23 mouse cellular contexts compared by ENCODE assay signal in genomic region chr14:46783327-46783926, GRCm38 (mm10). TPM values are rescaled to one million over a fixed set of nuclear protein-coding genes. Genes with fewer than 3 reads are reported as not detected.
DNase-seq lines count a peak whose midpoint lies in the region; ATAC-seq and TF ChIP-seq lines count a peak whose summit lies in the region.
"Had no signal": no experiment of that assay in that cellular context is flagged by ENCODE, and none has a peak within 500 bp of the region (broad histone marks: within the 10 kb centered on the region; RNA-seq: fewer than 3 reads in every experiment).

No protein-coding gene starts in this region.

- WGBS in stomach, postnatal 0 days: 78% methylated on average over 10 of the region's 10 CpGs

- H3K9ac ChIP-seq in CH12.LX (ENCODE audit: insufficient read depth, low read depth): peak overlapping the region; percentile 19
- no peak overlapping the region for H3K9ac ChIP-seq in stomach, postnatal 0 days (ENCODE audit: low read length)
- H3K9ac ChIP-seq: embryonic facial prominence, embryonic 13.5 days; embryonic facial prominence, embryonic 15.5 days; forebrain, embryonic 12.5 days had no signal

- H3K27me3 ChIP-seq in CH12.LX (replicated peaks): no peaks in the 10 kb centered on the region
- no peaks in the 10 kb centered on the region for H3K27me3 ChIP-seq in stomach, postnatal 0 days (ENCODE audit: control insufficient read depth, insufficient read depth, low read length)
- H3K27me3 ChIP-seq: embryonic facial prominence, embryonic 13.5 days; embryonic facial prominence, embryonic 15.5 days; forebrain, embryonic 12.5 days; Patski had no signal

- H3K4me2 ChIP-seq in CH12.LX (ENCODE audit: insufficient read depth, low read depth, poor library complexity, severe bottlenecking): peak overlapping the region; percentile 92
- H3K4me2 ChIP-seq in stomach, postnatal 0 days (replicated peaks; ENCODE audit: low read depth): no peak overlapping the region
- H3K4me2 ChIP-seq: embryonic facial prominence, embryonic 13.5 days; embryonic facial prominence, embryonic 15.5 days; forebrain, embryonic 12.5 days had no signal

- no peak overlapping the region for H3K4me3 ChIP-seq in CH12.LX (replicated peaks in 1 of 3; ENCODE audit: low read depth in 2 of 3, low read length in 2 of 3, poor library complexity in 1 of 3)
- H3K4me3 ChIP-seq in stomach, postnatal 0 days (ENCODE audit: low read depth, low read length): no peak overlapping the region
- H3K4me3 ChIP-seq: embryonic facial prominence, embryonic 13.5 days; embryonic facial prominence, embryonic 15.5 days; erythroblast, embryonic 14.5 days; forebrain, embryonic 10.5 days; forebrain, embryonic 12.5 days had no signal

- no peak; the same call in 1 of the 2 replicates for TF ChIP-seq EP300 in CH12.LX (IDR thresholded peaks at IDR 0.05; ENCODE audit: low read length)
- no peak for TF ChIP-seq EP300 in stomach, postnatal 0 days (optimal IDR thresholded peaks at IDR 0.05)

- peak overlapping the region; percentile 68 for H3K27ac ChIP-seq in CH12.LX (ENCODE audit: insufficient read depth, low read depth)
- H3K27ac ChIP-seq in stomach, postnatal 0 days (replicated peaks): no peak overlapping the region
- H3K27ac ChIP-seq: embryonic facial prominence, embryonic 13.5 days; embryonic facial prominence, embryonic 15.5 days; forebrain, embryonic 10.5 days; forebrain, embryonic 12.5 days had no signal

- H3K36me3 ChIP-seq in CH12.LX (replicated peaks in 1 of 2; ENCODE audit: control insufficient read depth in 1 of 2, insufficient read depth in 1 of 2, low read length in 1 of 2): peaks cover 24 to 60% of the 10 kb centered on the region in 2 experiments
- peaks cover 10% of the 10 kb centered on the region for H3K36me3 ChIP-seq in stomach, postnatal 0 days (ENCODE audit: control insufficient read depth, insufficient read depth, low read length)

- H3K79me2 ChIP-seq in CH12.LX (replicated peaks; ENCODE audit: control insufficient read depth, extremely low read depth, insufficient read depth, poor library complexity, severe bottlenecking): peaks cover 70% of the 10 kb centered on the region

- no peak for TF ChIP-seq RAD21 in CH12.LX (IDR thresholded peaks at IDR 0.05; ENCODE audit: low read depth, low read length)

- peaks cover 25% of the 10 kb centered on the region for H3K9me3 ChIP-seq in CH12.LX (replicated peaks; ENCODE audit: low read length)
- no peaks in the 10 kb centered on the region for H3K9me3 ChIP-seq in stomach, postnatal 0 days (ENCODE audit: control insufficient read depth, low read length)

- peak; percentile 53 for DNase-seq in heart, adult 11 months
- no peak for DNase-seq in heart, adult 9 months (ENCODE audit: low spot score in 2 of 2)
- no peak for DNase-seq in CH12.LX (ENCODE audit: extremely low read depth)
- peak; percentile 34 for DNase-seq in stomach, postnatal 0 days (ENCODE audit: low spot score)
- DNase-seq in cerebellum, postnatal 4 days (ENCODE audit: low spot score in 2 of 2): no peak
- DNase-seq: adrenal gland, adult 8-10 months; adrenal gland, postnatal 14 days; adrenal gland, postnatal 36 days; cerebellum, adult 11-12 months; cerebellum, adult 2 months; cerebellum, adult 9-10 months; cerebellum, postnatal 10 days; cerebellum, postnatal 25 days; embryo, embryonic 11 days had no signal

- TF ChIP-seq POLR2A in CH12.LX (IDR thresholded peaks at IDR 0.05; ENCODE audit: low read depth, low read length): no peak

- in situ Hi-C loops in CH12.LX (cut with MboI; ENCODE audit: low pct_ligation_motif_present, low pct_unique_long_range_greater_than_20kb, low sequenced_read_pairs): no loop called here

- TF ChIP-seq CTCF in CH12.LX (conservative IDR thresholded peaks at IDR 0.05 in 1 of 2, IDR thresholded peaks at IDR 0.05 in 1 of 2; ENCODE audit: low read depth in 2 of 2, low read length in 2 of 2): no peak
- no peak for TF ChIP-seq CTCF in stomach, postnatal 0 days (IDR thresholded peaks at IDR 0.05; ENCODE audit: low read depth)

- H3K4me1 ChIP-seq in CH12.LX (ENCODE audit: control insufficient read depth in 1 of 2, insufficient read depth in 2 of 2): peaks cover 7 to 46% of the 10 kb centered on the region in 2 experiments
- no peaks in the 10 kb centered on the region for H3K4me1 ChIP-seq in stomach, postnatal 0 days (replicated peaks; ENCODE audit: control insufficient read depth, insufficient read depth)

- dilution Hi-C loops in CH12.LX (cut with MboI; ENCODE audit: extremely low pct_ligation_motif_present, extremely low pct_unique_long_range_greater_than_20kb, low sequenced_read_pairs): no loop called here

- ATAC-seq in stomach, postnatal 0 days (ENCODE audit: low FRiP score, low TSS enrichment): no peak
- ATAC-seq: activated CD4-positive, CD25-positive, alpha-beta regulatory T cell, adult 4 months; forebrain, embryonic 14.5 days; forebrain, embryonic 16.5 days; Patski had no signal

TF ChIP-seq in CH12.LX, 34 proteins besides CTCF, POLR2A, EP300 and RAD21:
- TF ChIP-seq ZC3H11A (IDR thresholded peaks at IDR 0.05; ENCODE audit: low read depth, low read length): no peak
- peak; percentile 53; the same call in 1 of the 2 replicates for TF ChIP-seq MXI1 (IDR thresholded peaks at IDR 0.05; ENCODE audit: low read depth, low read length)
- TF ChIP-seq MAX (IDR thresholded peaks at IDR 0.05; ENCODE audit: low read length): 0 out of 2 replicates have a peak, but pooled peaks have one; percentile 39
- TF ChIP-seq UBTF (IDR thresholded peaks at IDR 0.05; ENCODE audit: low read depth, low read length): peak; percentile 52; the same call in 1 of the 2 replicates
- no peak for TF ChIP-seq JUN (IDR thresholded peaks at IDR 0.05; ENCODE audit: insufficient read depth, low read depth, low read length)
- TF ChIP-seq BHLHE40 (IDR thresholded peaks at IDR 0.05; ENCODE audit: low read depth, low read length): peak; percentile 59
- TF ChIP-seq TCF12 (IDR thresholded peaks at IDR 0.05; ENCODE audit: low read depth, low read length): no peak
- 0 out of 2 replicates have a peak, but pooled peaks have one; percentile 12 for TF ChIP-seq MAFK (IDR thresholded peaks at IDR 0.05; ENCODE audit: insufficient replicate concordance, low read length)
- TF ChIP-seq SMC3 (IDR thresholded peaks at IDR 0.05; ENCODE audit: low read depth, low read length): no peak
- 0 out of 2 replicates have a peak, but pooled peaks have one; percentile 25 for TF ChIP-seq CHD2 (IDR thresholded peaks at IDR 0.05; ENCODE audit: low read length)
- peak; percentile 87 for TF ChIP-seq MAZ (IDR thresholded peaks at IDR 0.05; ENCODE audit: low read depth, low read length)
- no peak for TF ChIP-seq USF2 (conservative IDR thresholded peaks at IDR 0.05; ENCODE audit: low read depth, low read length)
- peak; percentile 18; the same call in 1 of the 2 replicates for TF ChIP-seq IRF4 (IDR thresholded peaks at IDR 0.05; ENCODE audit: low read depth, low read length)
- TF ChIP-seq CHD1 (IDR thresholded peaks at IDR 0.05; ENCODE audit: low read depth, low read length): peak; percentile 50; the same call in 1 of the 2 replicates
- TF ChIP-seq E2F4 (IDR thresholded peaks at IDR 0.05; ENCODE audit: insufficient replicate concordance, low read depth, low read length): no peak
- 0 out of 2 replicates have a peak, but pooled peaks have one; percentile 18 for TF ChIP-seq JUND (conservative IDR thresholded peaks at IDR 0.05; ENCODE audit: low read depth, low read length)
- TF ChIP-seq NRF1 (IDR thresholded peaks at IDR 0.05; ENCODE audit: low read depth, low read length): no peak
- TF ChIP-seq MYC (IDR thresholded peaks at IDR 0.05; ENCODE audit: low read depth, low read length): peak; percentile 61
- no peak for TF ChIP-seq ZNF384 (IDR thresholded peaks at IDR 0.05; ENCODE audit: low read depth, low read length)
- no peak for TF ChIP-seq HCFC1 (IDR thresholded peaks at IDR 0.05; ENCODE audit: low read depth, low read length)
- 0 out of 2 replicates have a peak, but pooled peaks have one; percentile 27 for TF ChIP-seq SIN3A (IDR thresholded peaks at IDR 0.05; ENCODE audit: low read length)
- TF ChIP-seq RCOR1 (conservative IDR thresholded peaks at IDR 0.05; ENCODE audit: low read depth, low read length): no peak

RNA-seq across cellular contexts. Expression of gene Cnih1, which starts 4.8 kb away (rescaled TPM):
- total RNA-seq in CH12.LX (2012; rRNA removed) (68.9 and 69.2 TPM in 2 replicates), CH12.LX (2014; rRNA removed) (190 and 191 TPM in 2 replicates)
- 125 and 185 TPM in 2 replicates for polyA plus RNA-seq in CH12.LX (2012; ENCODE audit: insufficient read length, low read depth)
- 135 and 141 TPM in 2 replicates for polyA plus RNA-seq in stomach, postnatal 0 days (2015; fragmentation: Nextera tagmentation; extraction: Ambion mirVana)

RNA-seq across cellular contexts. Expression of gene Cdkn3, which starts 23.1 kb away (rescaled TPM):
- 16.0 and 19.6 TPM in 2 replicates for total RNA-seq in CH12.LX (2012; rRNA removed)
- total RNA-seq in CH12.LX (2014; rRNA removed): 22.8 and 24.3 TPM in 2 replicates
- 27.8 and 35.5 TPM in 2 replicates for polyA plus RNA-seq in CH12.LX (2012; ENCODE audit: insufficient read length, low read depth)
- polyA plus RNA-seq in stomach, postnatal 0 days (2015; fragmentation: Nextera tagmentation; extraction: Ambion mirVana): 25.0 and 30.3 TPM in 2 replicates

RNA-seq across cellular contexts. Expression of gene Gmfb, which starts 38.6 kb away (rescaled TPM):
- total RNA-seq in CH12.LX (2012; rRNA removed) (27.2 and 33.8 TPM in 2 replicates), CH12.LX (2014; rRNA removed) (97.6 and 110 TPM in 2 replicates)
- 60.4 and 70.1 TPM in 2 replicates for polyA plus RNA-seq in CH12.LX (2012; ENCODE audit: insufficient read length, low read depth)
- polyA plus RNA-seq in stomach, postnatal 0 days (2015; fragmentation: Nextera tagmentation; extraction: Ambion mirVana): 38.4 and 40.4 TPM in 2 replicates

RNA-seq across cellular contexts. Expression of gene Cgrrf1, which starts 48.5 kb away (rescaled TPM):
- total RNA-seq in CH12.LX (2012; rRNA removed): 9.6 and 10.7 TPM in 2 replicates
- 17.1 and 19.1 TPM in 2 replicates for total RNA-seq in CH12.LX (2014; rRNA removed)
- polyA plus RNA-seq in CH12.LX (2012; ENCODE audit: insufficient read length, low read depth): 9.4 and 13.1 TPM in 2 replicates
- 28.6 and 28.7 TPM in 2 replicates for polyA plus RNA-seq in stomach, postnatal 0 days (2015; fragmentation: Nextera tagmentation; extraction: Ambion mirVana)

Comparison
In these comparisons a context has a peak if more than half of its experiments do, and no peak if none do; other contexts are left out.
1. DNase-seq: peak in heart, adult 11 months (single experiment) and stomach, postnatal 0 days (single experiment); none in heart, adult 9 months (0 of 2), CH12.LX (single experiment) and cerebellum, postnatal 4 days (0 of 2).